Mouse (Mus musculus) limb, embryonic 14.5 days (tissue): ENCODE results near the gene Nedd9. TPM values are rescaled to one million over a fixed set of nuclear protein-coding genes. Genes with fewer than 3 reads are reported as not detected.

ENCODE experiments used
- ATAC-seq: fragments of 200-750 bp; cut with Nextera tagmentation; 2 replicates; pipeline ENCODE4 v1.8.0; 2017; ENCODE audit warnings: low read depth, moderate number of reproducible peaks, moderate TSS enrichment; ENCODE audit not compliant: low FRiP score
- DNase-seq: peaks from one replicate; pipeline ENCODE4 v3.0.0-alpha.2; 2015; ENCODE audit warnings: low spot score
- H3K27ac ChIP-seq: fragments of 300-500 bp; sonication (generic); replicated peaks from 2 replicates; pipeline ENCODE4 v1.5.1; 2014; ENCODE audit warnings: low read depth, mild to moderate bottlenecking, low read length, moderate library complexity, mixed read lengths
- H3K27me3 ChIP-seq: fragments of 300-500 bp; sonication (generic); 2 replicates; pipeline ENCODE4 v1.6.1; 2014; ENCODE audit warnings: low read length, mixed read lengths; ENCODE audit not compliant: control insufficient read depth, insufficient read depth
- H3K36me3 ChIP-seq: fragments of 300-500 bp; sonication (generic); 2 replicates; pipeline ENCODE4 v1.6.1; 2014; ENCODE audit warnings: mild to moderate bottlenecking, low read length, moderate library complexity, mixed read lengths; ENCODE audit not compliant: control insufficient read depth, insufficient read depth
- H3K4me1 ChIP-seq: fragments of 300-500 bp; sonication (generic); 2 replicates; pipeline ENCODE4 v1.6.1; 2014; ENCODE audit warnings: antibody characterized with exemption, low read length, mixed read lengths; ENCODE audit not compliant: control insufficient read depth, insufficient read depth
- H3K4me2 ChIP-seq: fragments of 300-500 bp; sonication (generic); replicated peaks from 2 replicates; pipeline ENCODE4 v1.6.1; 2014; ENCODE audit warnings: low read depth, mild to moderate bottlenecking, low read length, moderate library complexity; ENCODE audit not compliant: severe bottlenecking
- H3K4me3 ChIP-seq: fragments of 300-500 bp; sonication (generic); replicated peaks from 2 replicates; pipeline ENCODE4 v1.5.1; 2014; ENCODE audit warnings: low read length
- H3K9ac ChIP-seq: fragments of 300-500 bp; sonication (generic); 2 replicates; pipeline ENCODE4 v1.6.1; 2014; ENCODE audit warnings: mild to moderate bottlenecking, low read depth, low read length, moderate library complexity; ENCODE audit not compliant: severe bottlenecking
- H3K9me3 ChIP-seq: fragments of 300-500 bp; sonication (generic); 2 replicates; pipeline ENCODE4 v1.6.1; 2016; ENCODE audit warnings: low read length; ENCODE audit not compliant: control insufficient read depth
- POLR2A ChIP-seq: fragments of 200-500 bp; IDR thresholded peaks from 2 replicates; pipeline ENCODE4 v1.8.0; 2012; ENCODE audit warnings: inconsistent platforms, mild to moderate bottlenecking, moderate library complexity, borderline replicate concordance; ENCODE audit not compliant: insufficient read depth, insufficient read length; ENCODE audit errors: extremely low read depth
- WGBS: fragments of 180-500 bp; shearing (Covaris S2); extraction: QIAGEN DNeasy Blood & Tissue Kit; methylation state at CpG from one replicate; pipeline ENCODE4 v1.1.7; 2014; 5-methylcytosine and 5-hydroxymethylcytosine counted together
- polyA plus RNA-seq, 2 experiments: library from polyadenylated mRNA; depleted of rRNA in 1 of 2; stranded (reverse) in 1 of 2; unstranded in 1 of 2; fragments of >200 nt; fragmentation: Nextera tagmentation in 1 of 2; extraction: Ambion mirVana in 1 of 2; gene quantifications; 2 replicates each; pipeline versions ENCODE4 v1.2.1 to v1.2.3; 2012 to 2014

The Nedd9 gene
- polyA plus RNA-seq, 2 experiments, result 23.5 to 41.5 TPM

GRCm38 (mm10) chr13:41459683-41460286 is 27.4 kb downstream of the Nedd9 start:
- no peak overlapping the region for H3K9ac ChIP-seq
- H3K36me3 ChIP-seq, result no peaks in the 10 kb centered on the region
- no peak overlapping the region for H3K4me3 ChIP-seq
- H3K4me1 ChIP-seq, result peaks cover 14% of the 10 kb centered on the region
- H3K4me2 ChIP-seq, result no peak overlapping the region
- H3K9me3 ChIP-seq, result no peaks in the 10 kb centered on the region
- 87% methylated on average over 3 of the region's 3 CpGs for WGBS
- no peak for DNase-seq
- no peak overlapping the region for H3K27ac ChIP-seq
- no peak for TF ChIP-seq POLR2A
- H3K27me3 ChIP-seq, result no peaks in the 10 kb centered on the region
- ATAC-seq, result no peak

- WGBS, result 31% methylated on average over 2 of the region's 2 CpGs
Observed at GRCm38 (mm10) chr13:41458709-41459108, 28.5 kb downstream of the Nedd9 start.

GRCm38 (mm10) chr13:41457798-41458390 is 29.3 kb downstream of the Nedd9 start:
- no peak overlapping the region for H3K4me3 ChIP-seq
- H3K9me3 ChIP-seq, result no peaks in the 10 kb centered on the region
- H3K27ac ChIP-seq, result no peak overlapping the region
- peaks cover 19% of the 10 kb centered on the region for H3K4me1 ChIP-seq
- no peaks in the 10 kb centered on the region for H3K27me3 ChIP-seq
- TF ChIP-seq POLR2A, result no peak
- H3K36me3 ChIP-seq, result no peaks in the 10 kb centered on the region
- 79% methylated on average over 10 of the region's 10 CpGs for WGBS
- H3K9ac ChIP-seq, result no peak overlapping the region
- no peak overlapping the region for H3K4me2 ChIP-seq
- ATAC-seq, result no peak
- no peak for DNase-seq

More at GRCm38 (mm10) chr13:41458709-41459108, 28.5 kb downstream of the Nedd9 start:
- no peak for TF ChIP-seq POLR2A
- Histone ChIP-seq H3K9ac (no peak overlapping the region), H3K9me3 (no peaks in the 10 kb centered on the region), H3K4me3 (no peak overlapping the region), H3K4me1 (peaks cover 15% of the 10 kb centered on the region), H3K4me2 (no peak overlapping the region), H3K27ac (no peak overlapping the region), H3K36me3 (no peaks in the 10 kb centered on the region), H3K27me3 (no peaks in the 10 kb centered on the region)
- no peak for ATAC-seq
- DNase-seq, result no peak

- Histone ChIP-seq H3K4me1 (peaks cover 19% of the 10 kb centered on the region), H3K36me3 (no peaks in the 10 kb centered on the region), H3K9me3 (no peaks in the 10 kb centered on the region), H3K27me3 (no peaks in the 10 kb centered on the region), H3K4me3 (no peak overlapping the region), H3K9ac (no peak overlapping the region), H3K27ac (no peak overlapping the region), H3K4me2 (no peak overlapping the region)
- no peak for TF ChIP-seq POLR2A
- whole genome bisulfite sequencing, result 54% methylated on average over 7 of the region's 7 CpGs
- DNase-seq (peak; percentile 48), ATAC-seq (no peak)
Observed at GRCm38 (mm10) chr13:41457030-41457797, 29.9 kb downstream of the Nedd9 start.

- Histone ChIP-seq H3K4me3 (no peak overlapping the region), H3K4me2 (no peak overlapping the region), H3K27me3 (no peaks in the 10 kb centered on the region), H3K36me3 (no peaks in the 10 kb centered on the region), H3K9me3 (no peaks in the 10 kb centered on the region), H3K27ac (no peak overlapping the region), H3K4me1 (peaks cover 19% of the 10 kb centered on the region), H3K9ac (no peak overlapping the region)
- WGBS, result 59% methylated on average over 14 of the region's 14 CpGs
- TF ChIP-seq POLR2A, result no peak
- DNase-seq, result no peak
- no peak for ATAC-seq
Observed at GRCm38 (mm10) chr13:41456292-41457029, 30.7 kb downstream of the Nedd9 start.
